18 mouse cellular contexts compared by ENCODE assay signal in genomic region chr8:35956319-35956718, GRCm38 (mm10).
DNase-seq lines count a peak whose midpoint lies in the region; ATAC-seq and TF ChIP-seq lines count a peak whose summit lies in the region.
"Had no signal": no experiment of that assay in that cellular context is flagged by ENCODE, and none has a peak within 500 bp of the region (broad histone marks: within the 10 kb centered on the region; RNA-seq: fewer than 3 reads in every experiment).

No protein-coding gene starts in this region.

- no peak overlapping the region for H3K9ac ChIP-seq in midbrain, embryonic 11.5 days (ENCODE audit: low read length)
- H3K9ac ChIP-seq in midbrain, postnatal 0 days (replicated peaks; ENCODE audit: low read length, poor library complexity, severe bottlenecking) = no peak overlapping the region
- H3K9ac ChIP-seq in forebrain, embryonic 12.5 days = no peak overlapping the region
- H3K9ac ChIP-seq in midbrain, embryonic 15.5 days = no peak overlapping the region
- no peak overlapping the region for H3K9ac ChIP-seq in stomach, postnatal 0 days (ENCODE audit: low read length)

- no peak overlapping the region for H3K4me3 ChIP-seq in midbrain, embryonic 11.5 days (ENCODE audit: low read depth, low read length)
- no peak overlapping the region for H3K4me3 ChIP-seq in midbrain, postnatal 0 days (ENCODE audit: low read depth, low read length)
- H3K4me3 ChIP-seq in forebrain, embryonic 12.5 days (replicated peaks) = no peak overlapping the region
- no peak overlapping the region for H3K4me3 ChIP-seq in midbrain, embryonic 15.5 days
- no peak overlapping the region for H3K4me3 ChIP-seq in stomach, postnatal 0 days (ENCODE audit: low read depth, low read length)
- H3K4me3 ChIP-seq: heart, adult 2 months had no signal

- H3K4me2 ChIP-seq in midbrain, embryonic 11.5 days = no peak overlapping the region
- no peak overlapping the region for H3K4me2 ChIP-seq in midbrain, postnatal 0 days (ENCODE audit: low read depth, low read length, poor library complexity, severe bottlenecking)
- H3K4me2 ChIP-seq in forebrain, embryonic 12.5 days = no peak overlapping the region; the same call in 1 of the 2 replicates
- no peak overlapping the region for H3K4me2 ChIP-seq in midbrain, embryonic 15.5 days
- H3K4me2 ChIP-seq in stomach, postnatal 0 days (replicated peaks; ENCODE audit: low read depth) = no peak overlapping the region

- no peak for TF ChIP-seq CTCF in midbrain, postnatal 0 days (IDR thresholded peaks at IDR 0.05)
- TF ChIP-seq CTCF in stomach, postnatal 0 days (IDR thresholded peaks at IDR 0.05; ENCODE audit: low read depth) = no peak

- H3K4me1 ChIP-seq in midbrain, embryonic 11.5 days (ENCODE audit: control insufficient read depth, insufficient read depth, low read length) = peaks cover 6% of the 10 kb centered on the region
- H3K4me1 ChIP-seq in midbrain, postnatal 0 days (ENCODE audit: insufficient read depth, low read length) = no peaks in the 10 kb centered on the region
- H3K4me1 ChIP-seq in forebrain, embryonic 12.5 days = peaks cover 20% of the 10 kb centered on the region
- H3K4me1 ChIP-seq in midbrain, embryonic 15.5 days = peaks cover 12% of the 10 kb centered on the region
- no peaks in the 10 kb centered on the region for H3K4me1 ChIP-seq in stomach, postnatal 0 days (replicated peaks; ENCODE audit: control insufficient read depth, insufficient read depth)

- H3K27ac ChIP-seq in midbrain, embryonic 11.5 days (ENCODE audit: low read depth, low read length) = no peak overlapping the region
- no peak overlapping the region for H3K27ac ChIP-seq in midbrain, postnatal 0 days (ENCODE audit: low read depth, low read length)
- H3K27ac ChIP-seq in forebrain, embryonic 12.5 days = 0 out of 2 replicates have a peak overlapping the region, but pooled peaks have one; percentile 31
- no peak overlapping the region for H3K27ac ChIP-seq in midbrain, embryonic 15.5 days
- no peak overlapping the region for H3K27ac ChIP-seq in stomach, postnatal 0 days (replicated peaks)
- H3K27ac ChIP-seq: heart, adult 2 months had no signal

- TF ChIP-seq EP300 in stomach, postnatal 0 days (optimal IDR thresholded peaks at IDR 0.05) = no peak

- ATAC-seq in midbrain, embryonic 11.5 days (ENCODE audit: low FRiP score) = peak; percentile 79
- ATAC-seq in midbrain, postnatal 0 days (ENCODE audit: low FRiP score) = no peak
- ATAC-seq in forebrain, embryonic 12.5 days (ENCODE audit: low FRiP score) = peak; percentile 68; the same call in 1 of the 2 replicates
- peak; percentile 58; the same call in 1 of the 2 replicates for ATAC-seq in midbrain, embryonic 15.5 days (replicated peaks)
- no peak for ATAC-seq in stomach, postnatal 0 days (ENCODE audit: low FRiP score, low TSS enrichment)
- ATAC-seq: inflammation-experienced regulatory T-cells, adult 6 months; lung, postnatal 0 days had no signal

- no peaks in the 10 kb centered on the region for H3K9me3 ChIP-seq in midbrain, embryonic 11.5 days (ENCODE audit: control insufficient read depth, low read length)
- no peaks in the 10 kb centered on the region for H3K9me3 ChIP-seq in midbrain, postnatal 0 days (ENCODE audit: low read length)
- H3K9me3 ChIP-seq in forebrain, embryonic 12.5 days = no peaks in the 10 kb centered on the region
- no peaks in the 10 kb centered on the region for H3K9me3 ChIP-seq in midbrain, embryonic 15.5 days
- no peaks in the 10 kb centered on the region for H3K9me3 ChIP-seq in stomach, postnatal 0 days (ENCODE audit: control insufficient read depth, low read length)

- WGBS in midbrain, embryonic 11.5 days = 20% methylated on average over 2 of the region's 2 CpGs
- WGBS in midbrain, postnatal 0 days = 30% methylated on average over 2 of the region's 2 CpGs
- WGBS in forebrain, embryonic 12.5 days = 8% methylated on average over 2 of the region's 2 CpGs
- WGBS in midbrain, embryonic 15.5 days = 21% methylated on average over 2 of the region's 2 CpGs
- 57% methylated on average over 2 of the region's 2 CpGs for WGBS in stomach, postnatal 0 days

- no peaks in the 10 kb centered on the region for H3K27me3 ChIP-seq in midbrain, embryonic 11.5 days (ENCODE audit: control insufficient read depth, insufficient read depth, low read length)
- H3K27me3 ChIP-seq in midbrain, postnatal 0 days (ENCODE audit: insufficient read depth, low read length) = no peaks in the 10 kb centered on the region
- H3K27me3 ChIP-seq in forebrain, embryonic 12.5 days = no peaks in the 10 kb centered on the region
- H3K27me3 ChIP-seq in midbrain, embryonic 15.5 days (replicated peaks) = no peaks in the 10 kb centered on the region
- H3K27me3 ChIP-seq in stomach, postnatal 0 days (ENCODE audit: control insufficient read depth, insufficient read depth, low read length) = no peaks in the 10 kb centered on the region
- H3K27me3 ChIP-seq: CH12.LX had no signal

- no peaks in the 10 kb centered on the region for H3K36me3 ChIP-seq in midbrain, embryonic 11.5 days (ENCODE audit: control insufficient read depth, insufficient read depth, low read length)
- H3K36me3 ChIP-seq in midbrain, postnatal 0 days (ENCODE audit: insufficient read depth, low read length) = no peaks in the 10 kb centered on the region
- no peaks in the 10 kb centered on the region for H3K36me3 ChIP-seq in forebrain, embryonic 12.5 days (replicated peaks)
- no peaks in the 10 kb centered on the region for H3K36me3 ChIP-seq in midbrain, embryonic 15.5 days (replicated peaks)
- H3K36me3 ChIP-seq in stomach, postnatal 0 days (ENCODE audit: control insufficient read depth, insufficient read depth, low read length) = no peaks in the 10 kb centered on the region

- DNase-seq in midbrain, embryonic 11.5 days (ENCODE audit: low spot score, missing footprints) = peak; percentile 81
- no peak for DNase-seq in midbrain, postnatal 0 days (ENCODE audit: low spot score)
- peak; percentile 83 for DNase-seq in R1 (ENCODE audit: low read depth, low spot score)
- no peak for DNase-seq in stomach, postnatal 0 days (ENCODE audit: low spot score)
- no peak for DNase-seq in frontal cortex, postnatal 10 days (ENCODE audit: low spot score in 2 of 2)
- DNase-seq: adrenal gland, postnatal 36 days; cerebellum, adult 18-20 months; cerebellum, postnatal 25 days; heart, adult 2 months; kidney, adult 2 months; kidney, postnatal 10 days; layer of hippocampus, postnatal 36 days; thymus, postnatal 4 days had no signal

Comparison
In these comparisons a context has a peak if more than half of its experiments do, and no peak if none do; other contexts are left out.
1. ATAC-seq: peak in midbrain, embryonic 11.5 days (single experiment), forebrain, embryonic 12.5 days (single experiment) and midbrain, embryonic 15.5 days (single experiment); none in midbrain, postnatal 0 days (single experiment) and stomach, postnatal 0 days (single experiment).
2. DNase-seq: peak in midbrain, embryonic 11.5 days (single experiment) and R1 (single experiment); none in midbrain, postnatal 0 days (single experiment), stomach, postnatal 0 days (single experiment) and frontal cortex, postnatal 10 days (0 of 2).